Mouse (Mus musculus): ENCODE data around the gene Ksr1. TPM values are rescaled to one million over a fixed set of nuclear protein-coding genes. Genes with fewer than 3 reads are reported as not detected.

The Ksr1 gene
- polyA plus RNA-seq, 1 experiment from 2014 or later = 2.8 TPM

DNA sequence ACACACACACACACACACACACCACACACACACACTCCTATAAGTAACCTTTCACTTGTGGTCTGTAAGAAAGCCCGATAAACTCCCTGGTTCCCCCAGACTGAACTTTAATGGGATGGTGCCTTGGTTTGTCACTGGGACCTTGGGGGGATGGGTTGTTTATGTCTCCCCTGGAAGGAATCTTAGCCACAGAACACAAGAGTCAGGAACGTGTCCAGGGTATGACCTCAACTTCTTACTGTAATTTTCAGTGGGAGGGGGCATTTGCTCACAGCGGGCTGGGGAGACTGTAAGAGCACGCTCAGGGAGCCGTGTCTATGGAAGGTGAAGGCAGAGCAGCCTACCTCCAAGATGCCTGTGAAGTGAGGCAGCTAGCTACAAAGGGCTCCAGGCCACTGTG, 49.5 kb downstream of the Ksr1 start:
- 79% methylated on average over 5 of the region's 5 CpGs for WGBS
- Histone ChIP-seq H3K36me3 (replicated peaks) (no peaks in the 10 kb centered on the region), H3K27ac (peak overlapping the region; percentile 90), H3K9me3 (no peaks in the 10 kb centered on the region), H3K27me3 (ENCODE audit: poor library complexity, severe bottlenecking) (no peaks in the 10 kb centered on the region), H3K4me1 (peaks cover 90% of the 10 kb centered on the region), H3K4me3 (no peak overlapping the region)
- DNase-seq (ENCODE audit: extremely low spot score, low spot score) = no peak

DNA sequence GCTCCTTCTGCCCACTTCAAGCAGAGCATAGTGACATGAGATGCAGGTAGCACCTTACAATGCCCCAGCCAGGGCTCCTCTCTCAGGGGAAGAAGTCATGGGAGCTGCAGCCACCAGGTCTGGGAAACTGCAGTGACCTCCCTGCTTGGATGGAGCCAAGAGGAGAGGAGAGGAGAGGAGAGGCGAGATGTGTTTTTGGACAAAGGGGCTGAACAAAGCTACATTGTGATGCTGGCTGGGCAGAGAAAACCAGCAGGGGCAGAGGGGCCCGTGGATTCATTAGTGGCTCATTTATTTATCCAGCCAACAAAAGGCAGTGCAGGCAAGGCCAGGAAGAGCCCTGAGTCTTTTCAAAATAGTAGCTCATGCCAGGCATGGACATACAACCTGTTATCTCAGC, 50.5 kb downstream of the Ksr1 start:
- DNase-seq (ENCODE audit: extremely low spot score, low spot score) = peak; percentile 50
- H3K4me3 ChIP-seq = peak overlapping the region; percentile 31; the same call in 1 of the 2 replicates
- 3% methylated on average over 2 of the region's 2 CpGs for WGBS
- peak overlapping the region; percentile 90 for H3K27ac ChIP-seq
- no peaks in the 10 kb centered on the region for H3K27me3 ChIP-seq (ENCODE audit: poor library complexity, severe bottlenecking)
- H3K36me3 ChIP-seq (replicated peaks) = no peaks in the 10 kb centered on the region
- no peaks in the 10 kb centered on the region for H3K9me3 ChIP-seq
- H3K4me1 ChIP-seq = peaks cover 86% of the 10 kb centered on the region

DNA sequence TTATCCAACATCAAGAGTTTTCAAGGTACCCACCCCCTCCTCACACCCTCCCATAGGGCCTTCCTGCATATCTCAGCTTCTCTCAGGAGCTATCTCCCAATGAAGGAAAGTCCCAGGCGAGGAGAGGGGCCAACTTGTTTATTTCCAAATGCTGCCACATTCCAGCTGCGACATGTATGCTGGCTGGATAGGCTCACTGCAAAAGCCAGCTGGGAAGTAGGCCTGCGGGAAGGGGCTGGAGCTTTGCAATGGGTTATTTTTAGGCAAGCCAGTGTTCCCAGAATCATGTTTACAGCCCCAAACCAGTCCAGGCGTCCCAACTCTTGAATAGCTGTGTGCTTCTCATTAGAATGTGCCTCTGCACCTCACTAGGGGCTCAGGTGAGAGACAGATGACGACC, 51.5 kb downstream of the Ksr1 start:
- no peaks in the 10 kb centered on the region for H3K27me3 ChIP-seq (ENCODE audit: poor library complexity, severe bottlenecking)
- H3K27ac ChIP-seq = peak overlapping the region; percentile 90
- no peaks in the 10 kb centered on the region for H3K9me3 ChIP-seq
- H3K4me3 ChIP-seq = no peak overlapping the region
- H3K36me3 ChIP-seq (replicated peaks) = no peaks in the 10 kb centered on the region
- H3K4me1 ChIP-seq = peaks cover 82% of the 10 kb centered on the region
- no peak for DNase-seq (ENCODE audit: extremely low spot score, low spot score)
- 60% methylated on average over 5 of the region's 5 CpGs for WGBS

DNA sequence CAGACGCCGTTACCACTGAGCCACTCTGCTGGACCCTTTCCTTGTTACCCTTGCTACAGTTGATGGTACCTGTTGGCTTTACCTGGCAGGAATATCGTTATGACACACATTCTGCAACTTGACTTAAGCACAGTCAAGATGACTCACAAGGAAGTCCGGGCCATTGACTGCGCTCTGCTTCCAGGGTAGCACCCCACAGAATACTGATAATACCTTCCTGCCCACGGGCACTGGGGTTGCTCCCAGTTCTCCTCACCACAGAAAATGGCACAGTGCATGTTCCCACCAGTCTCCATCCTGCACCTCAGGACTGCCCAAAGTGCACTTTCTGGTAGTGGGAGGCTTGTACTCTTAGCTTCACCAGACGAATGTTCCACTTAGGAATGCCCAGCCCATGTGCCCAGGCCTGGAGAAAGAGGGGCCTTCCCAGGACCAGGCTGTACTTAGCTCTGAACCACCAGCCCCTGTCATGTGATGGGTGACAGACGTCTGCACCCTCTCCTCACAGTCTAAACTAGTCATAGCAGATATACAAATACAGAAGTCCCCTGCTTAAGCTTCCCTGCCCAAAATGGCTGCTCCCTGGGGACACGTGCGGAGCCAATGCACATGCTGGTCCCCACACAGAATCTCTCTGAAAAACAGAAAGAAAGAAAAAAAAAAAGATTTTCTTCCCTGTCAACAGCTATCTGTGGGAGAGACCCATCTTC, 52.1 kb downstream of the Ksr1 start:
- no peaks in the 10 kb centered on the region for H3K36me3 ChIP-seq (replicated peaks)
- no peaks in the 10 kb centered on the region for H3K27me3 ChIP-seq (ENCODE audit: poor library complexity, severe bottlenecking)
- H3K4me3 ChIP-seq = no peak overlapping the region
- peaks cover 82% of the 10 kb centered on the region for H3K4me1 ChIP-seq
- peak overlapping the region; percentile 90 for H3K27ac ChIP-seq
- DNase-seq (ENCODE audit: extremely low spot score, low spot score) = no peak
- H3K9me3 ChIP-seq = no peaks in the 10 kb centered on the region
- 87% methylated on average over 10 of the region's 10 CpGs for WGBS

DNA sequence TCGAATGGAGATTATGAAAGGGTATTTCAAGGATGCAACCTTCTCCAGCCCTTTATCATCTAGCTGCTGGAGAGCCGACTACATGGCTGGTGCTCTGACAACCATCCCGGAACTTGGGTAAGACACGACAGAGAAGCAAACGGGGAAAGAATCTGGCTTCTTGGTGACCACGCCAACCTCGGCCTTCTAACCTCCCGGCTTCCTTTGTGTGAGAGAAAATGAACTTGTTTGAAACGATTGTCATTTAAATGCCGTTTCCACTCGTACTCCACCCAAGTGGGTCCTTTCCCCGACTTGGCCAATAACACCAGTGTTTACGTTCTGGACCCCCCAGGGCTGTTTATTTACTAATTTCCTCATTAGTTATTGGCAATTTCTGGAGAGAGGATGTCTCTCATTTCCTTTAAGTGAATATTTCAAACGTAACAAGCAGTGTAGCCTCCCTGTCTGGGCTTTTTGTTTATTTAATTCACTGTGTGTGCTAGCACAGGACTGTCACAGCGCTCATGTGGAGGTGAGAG, 52.8 kb downstream of the Ksr1 start:
- 83% methylated on average over 15 of the region's 15 CpGs for WGBS
- H3K27me3 ChIP-seq (ENCODE audit: poor library complexity, severe bottlenecking) = no peaks in the 10 kb centered on the region
- H3K4me3 ChIP-seq = no peak overlapping the region
- DNase-seq (ENCODE audit: extremely low spot score, low spot score) = no peak
- H3K36me3 ChIP-seq (replicated peaks) = no peaks in the 10 kb centered on the region
- peak overlapping the region; percentile 90 for H3K27ac ChIP-seq
- no peaks in the 10 kb centered on the region for H3K9me3 ChIP-seq
- peaks cover 80% of the 10 kb centered on the region for H3K4me1 ChIP-seq

DNA sequence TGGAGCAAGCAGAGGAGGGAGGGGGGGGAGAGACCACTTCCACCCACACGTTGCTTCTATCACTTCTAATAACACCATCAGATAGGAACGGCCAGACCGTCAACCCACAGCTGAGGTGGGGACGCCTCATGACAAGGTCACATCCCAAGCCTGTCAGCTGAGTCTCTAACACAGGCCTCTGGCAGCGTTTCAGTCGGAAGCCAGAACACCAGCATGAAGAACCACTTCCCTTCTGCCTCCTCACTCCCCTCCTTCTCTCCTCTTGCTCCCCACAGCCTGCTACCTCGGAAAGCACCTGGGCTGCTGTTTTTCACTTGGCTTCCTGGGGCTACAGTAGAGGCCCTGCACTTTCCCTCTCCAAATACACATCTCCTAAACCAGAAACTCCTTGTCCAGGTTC, 53.4 kb downstream of the Ksr1 start:
- 82% methylated on average over 7 of the region's 7 CpGs for WGBS
- DNase-seq (ENCODE audit: extremely low spot score, low spot score) = no peak
- Histone ChIP-seq H3K36me3 (replicated peaks) (no peaks in the 10 kb centered on the region), H3K4me1 (peaks cover 80% of the 10 kb centered on the region), H3K27ac (peak overlapping the region; percentile 16), H3K9me3 (no peaks in the 10 kb centered on the region), H3K27me3 (ENCODE audit: poor library complexity, severe bottlenecking) (no peaks in the 10 kb centered on the region), H3K4me3 (no peak overlapping the region)

DNA sequence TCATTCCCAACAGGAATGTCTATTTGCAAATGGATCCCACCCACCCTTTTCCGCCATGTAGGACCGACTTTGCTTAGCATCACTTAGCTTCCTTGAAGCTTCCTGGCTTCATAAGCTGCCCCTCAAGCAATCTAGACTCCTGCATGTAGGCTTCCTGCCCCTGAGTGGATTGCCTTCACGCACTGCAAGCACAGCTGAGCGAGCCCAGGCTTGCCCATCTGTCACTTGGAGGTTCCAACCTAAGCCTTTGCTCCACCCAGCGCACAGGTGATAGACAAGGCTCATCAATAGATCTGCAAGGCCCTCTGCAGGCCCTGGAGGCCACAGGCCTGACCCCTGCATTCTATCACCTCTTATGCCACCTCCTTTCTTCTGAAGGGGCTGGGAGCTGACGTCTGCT, 54.0 kb downstream of the Ksr1 start:
- Histone ChIP-seq H3K4me1 (peaks cover 80% of the 10 kb centered on the region), H3K27me3 (ENCODE audit: poor library complexity, severe bottlenecking) (no peaks in the 10 kb centered on the region), H3K9me3 (no peaks in the 10 kb centered on the region), H3K27ac (peak overlapping the region; percentile 16; the same call in 1 of the 2 replicates), H3K4me3 (no peak overlapping the region), H3K36me3 (replicated peaks) (no peaks in the 10 kb centered on the region)
- no peak for DNase-seq (ENCODE audit: extremely low spot score, low spot score)
- 91% methylated on average over 6 of the region's 6 CpGs for WGBS

DNA sequence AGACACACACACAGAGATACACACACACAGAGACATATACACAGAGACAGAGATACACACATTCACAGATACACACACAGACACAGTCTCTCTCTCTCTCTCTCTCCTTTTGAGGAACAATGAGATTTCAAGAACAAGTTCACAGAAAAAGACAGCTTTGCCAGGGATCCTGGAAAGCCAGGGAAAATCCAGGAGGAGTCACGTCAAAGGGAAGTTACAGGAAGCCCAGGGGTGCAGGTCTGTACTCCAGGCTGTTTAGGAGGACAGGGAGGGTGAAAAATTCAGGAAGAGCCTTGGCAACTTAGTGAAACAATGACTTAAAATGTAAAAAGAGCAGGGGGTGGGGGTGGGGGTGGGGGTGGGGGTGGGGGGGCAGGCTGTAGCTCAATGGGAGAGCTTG, 56.5 kb downstream of the Ksr1 start:
- Histone ChIP-seq H3K27ac (peak overlapping the region; percentile 62; the same call in 1 of the 2 replicates), H3K27me3 (ENCODE audit: poor library complexity, severe bottlenecking) (no peaks in the 10 kb centered on the region), H3K36me3 (replicated peaks) (no peaks in the 10 kb centered on the region), H3K4me1 (peaks cover 57% of the 10 kb centered on the region), H3K9me3 (no peaks in the 10 kb centered on the region), H3K4me3 (no peak overlapping the region)
- DNase-seq (ENCODE audit: extremely low spot score, low spot score) = no peak
- WGBS = 79% methylated on average over 1 of the region's 1 CpGs

DNA sequence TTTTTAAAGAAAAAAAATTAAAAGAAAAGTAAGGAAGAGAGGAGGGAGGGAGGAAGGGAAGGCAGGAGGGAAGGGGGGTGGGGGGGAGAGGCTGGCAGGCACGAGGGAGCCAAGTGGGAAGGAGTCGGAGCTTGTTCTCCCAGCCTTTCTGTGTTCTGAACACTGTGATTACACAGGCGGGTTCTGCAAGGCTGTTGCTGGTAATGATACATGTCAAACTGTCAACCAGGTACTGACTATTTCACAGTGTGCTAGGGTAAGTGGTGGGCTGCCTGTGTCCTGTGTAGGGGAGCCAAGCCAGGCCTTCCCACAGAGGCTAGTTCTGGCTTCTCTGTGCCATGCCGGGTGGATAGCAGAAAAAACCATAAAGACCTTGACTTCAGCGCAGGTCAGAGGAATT, 57.2 kb downstream of the Ksr1 start:
- no peak for DNase-seq (ENCODE audit: extremely low spot score, low spot score)
- Histone ChIP-seq H3K4me3 (no peak overlapping the region), H3K9me3 (no peaks in the 10 kb centered on the region), H3K27ac (peak overlapping the region; percentile 62), H3K27me3 (ENCODE audit: poor library complexity, severe bottlenecking) (no peaks in the 10 kb centered on the region), H3K36me3 (replicated peaks) (no peaks in the 10 kb centered on the region), H3K4me1 (peaks cover 50% of the 10 kb centered on the region)
- 76% methylated on average over 5 of the region's 5 CpGs for WGBS

DNA sequence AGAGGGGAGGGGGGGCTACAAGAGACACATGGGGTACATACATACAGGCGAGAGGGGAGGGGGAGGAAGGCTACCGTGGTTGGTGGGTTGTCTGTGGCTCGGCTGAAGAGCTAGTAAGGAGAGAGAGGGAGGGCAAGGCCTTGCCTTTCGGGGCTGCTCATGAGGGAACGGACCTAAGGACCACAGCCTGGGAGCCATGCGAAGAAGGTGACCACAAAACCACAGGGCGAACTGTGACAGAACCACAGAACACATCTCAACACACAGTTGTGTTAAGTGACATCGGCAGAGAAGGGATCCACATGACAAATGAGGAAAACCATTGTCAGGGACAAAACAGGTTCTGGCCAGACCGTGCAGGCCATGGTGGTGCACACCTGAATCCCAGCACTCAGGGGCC, 57.9 kb downstream of the Ksr1 start:
- Histone ChIP-seq H3K9me3 (no peaks in the 10 kb centered on the region), H3K4me3 (no peak overlapping the region), H3K27ac (peak overlapping the region; percentile 22; the same call in 1 of the 2 replicates), H3K4me1 (peaks cover 46% of the 10 kb centered on the region), H3K27me3 (ENCODE audit: poor library complexity, severe bottlenecking) (no peaks in the 10 kb centered on the region), H3K36me3 (replicated peaks) (no peaks in the 10 kb centered on the region)
- 83% methylated on average over 9 of the region's 9 CpGs for WGBS
- no peak for DNase-seq (ENCODE audit: extremely low spot score, low spot score)

DNA sequence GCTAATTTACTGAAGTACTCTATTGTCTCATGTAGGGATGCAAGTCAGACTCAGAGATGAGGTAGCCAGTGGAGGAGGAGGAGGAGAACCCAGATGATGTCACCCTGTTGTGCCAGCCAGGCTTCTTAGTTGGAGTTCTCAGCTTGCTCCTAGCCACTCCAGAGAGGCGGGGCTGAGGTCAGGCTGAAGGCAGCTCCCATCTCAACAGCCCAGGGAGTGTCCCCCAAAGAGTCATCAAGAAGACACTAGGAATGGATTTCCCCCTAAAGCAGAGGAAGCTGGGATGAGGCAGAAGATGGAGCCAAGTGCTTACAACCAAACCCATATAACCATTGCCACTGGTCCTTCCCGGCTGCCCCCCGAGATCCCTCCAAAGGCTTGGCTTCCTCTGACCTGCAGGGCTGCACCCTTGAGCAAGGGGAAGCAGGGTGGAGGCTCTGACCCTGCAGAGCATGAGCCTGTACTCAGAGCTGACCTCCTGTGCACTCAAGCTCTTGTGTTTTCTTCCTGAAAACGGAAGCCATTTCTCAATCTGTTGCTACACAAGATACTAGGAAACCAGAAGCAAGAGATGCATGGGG, 58.4 kb downstream of the Ksr1 start:
- Histone ChIP-seq H3K27me3 (ENCODE audit: poor library complexity, severe bottlenecking) (no peaks in the 10 kb centered on the region), H3K27ac (peak overlapping the region; percentile 8)

DNA sequence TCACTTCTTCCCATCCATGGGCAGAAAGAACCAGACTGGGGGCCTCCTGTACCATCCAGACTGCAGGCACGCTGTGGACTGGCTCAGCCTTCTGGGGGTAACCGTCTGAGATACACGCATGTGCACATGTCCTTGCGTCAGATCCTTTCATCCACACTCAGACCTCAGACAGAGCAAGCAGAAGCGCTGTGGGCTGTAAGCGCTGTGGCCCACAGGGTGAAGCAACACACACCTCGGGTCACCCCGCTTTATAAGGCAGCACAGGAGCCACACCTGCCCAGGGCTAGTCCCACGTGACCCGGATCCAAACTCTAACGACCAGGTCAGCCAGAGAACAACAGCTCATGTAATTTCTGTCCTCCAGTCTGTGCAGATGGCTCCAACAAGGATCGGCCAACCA, 59.4 kb downstream of the Ksr1 start:
- H3K36me3 ChIP-seq (replicated peaks) = no peaks in the 10 kb centered on the region
- H3K4me1 ChIP-seq = peaks cover 36% of the 10 kb centered on the region
- 92% methylated on average over 12 of the region's 12 CpGs for WGBS
- no peaks in the 10 kb centered on the region for H3K27me3 ChIP-seq (ENCODE audit: poor library complexity, severe bottlenecking)
- 0 out of 2 replicates have a peak overlapping the region, but pooled peaks have one; percentile 27 for H3K27ac ChIP-seq
- no peak overlapping the region for H3K4me3 ChIP-seq
- no peaks in the 10 kb centered on the region for H3K9me3 ChIP-seq
- no peak for DNase-seq (ENCODE audit: extremely low spot score, low spot score)

More for the DNA sequence above, 58.4 kb downstream of the Ksr1 start:
- no peak overlapping the region for H3K4me3 ChIP-seq
- DNase-seq (ENCODE audit: extremely low spot score, low spot score) = no peak
- 86% methylated on average over 4 of the region's 4 CpGs for WGBS
- no peaks in the 10 kb centered on the region for H3K9me3 ChIP-seq
- H3K36me3 ChIP-seq (replicated peaks) = no peaks in the 10 kb centered on the region
- peaks cover 43% of the 10 kb centered on the region for H3K4me1 ChIP-seq

DNA sequence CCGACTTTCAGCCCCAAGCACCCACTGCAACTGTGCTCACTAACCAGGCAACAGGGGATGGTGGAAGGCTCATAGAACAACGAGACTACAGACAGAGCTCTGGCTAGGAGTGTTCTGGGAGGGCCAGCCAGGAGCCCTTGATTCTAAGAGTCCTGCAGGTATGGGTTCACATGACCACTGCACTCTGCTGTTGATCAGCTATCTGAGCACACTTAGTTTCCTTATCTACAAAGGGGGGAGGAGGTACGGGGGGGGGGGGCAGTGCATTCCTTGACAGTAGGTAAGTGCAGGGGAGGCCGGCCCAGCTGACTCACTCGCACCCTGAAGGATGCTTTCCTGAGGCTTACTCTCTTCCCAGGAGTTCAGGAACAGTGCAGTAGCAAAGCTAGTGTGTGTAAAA, 61.1 kb downstream of the Ksr1 start:
- Histone ChIP-seq H3K4me1 (peaks cover 42% of the 10 kb centered on the region), H3K36me3 (replicated peaks) (no peaks in the 10 kb centered on the region), H3K27me3 (ENCODE audit: poor library complexity, severe bottlenecking) (no peaks in the 10 kb centered on the region), H3K27ac (0 out of 2 replicates have a peak overlapping the region, but pooled peaks have one; percentile 44), H3K4me3 (no peak overlapping the region), H3K9me3 (no peaks in the 10 kb centered on the region)
- no peak for DNase-seq (ENCODE audit: extremely low spot score, low spot score)
- 83% methylated on average over 5 of the region's 5 CpGs for WGBS
